Mouse (Mus musculus): ENCODE data around the gene Acat1.

- TF ChIP-seq CTCF (IDR thresholded peaks at IDR 0.05; ENCODE audit: low read depth): no peak
- no peak for TF ChIP-seq EP300 (IDR thresholded peaks at IDR 0.05; ENCODE audit: low read depth)
These were observed 72.7 kb downstream of the Acat1 start for GRCm38 (mm10) chr9:53537336-53537965.
